Mouse (Mus musculus) ovary, postnatal 36 days (tissue): ENCODE measurements around the gene Nfic.
A peak's percentile ranks its signal among the peaks of the same experiment; 100 is the strongest.

Experiments used
- DNase-seq: peaks from one replicate; pipeline ENCODE4 v3.0.0; 2022; ENCODE audit warnings: low spot score, mixed read lengths

The Nfic gene

GRCm38 (mm10) chr10:81430141-81430830 is 25.1 kb downstream of the Nfic start:
- peak; percentile 86 for DNase-seq

- peak; percentile 81 for DNase-seq
Observed at GRCm38 (mm10) chr10:81429605-81430061, 25.8 kb downstream of the Nfic start.

- DNase-seq, result peak; percentile 4
Observed at GRCm38 (mm10) chr10:81429092-81429491, 26.3 kb downstream of the Nfic start.

GRCm38 (mm10) chr10:81428507-81428870 is 26.9 kb downstream of the Nfic start:
- DNase-seq, result peak; percentile 3

- DNase-seq, result peak; percentile 6
Observed at GRCm38 (mm10) chr10:81427804-81428506, 27.5 kb downstream of the Nfic start.

- no peak for DNase-seq
Observed at GRCm38 (mm10) chr10:81427327-81427726, 28.1 kb downstream of the Nfic start.

- peak; percentile 75 for DNase-seq
Observed at GRCm38 (mm10) chr10:81426897-81427296, 28.5 kb downstream of the Nfic start.

- DNase-seq, result peak; percentile 26
Observed at GRCm38 (mm10) chr10:81426081-81426671, 29.3 kb downstream of the Nfic start.

- DNase-seq, result peak; percentile 47
Observed at GRCm38 (mm10) chr10:81425236-81425850, 30.1 kb downstream of the Nfic start.

GRCm38 (mm10) chr10:81424246-81425051 is 31.0 kb downstream of the Nfic start:
- DNase-seq, result peak; percentile 38

GRCm38 (mm10) chr10:81423476-81424245 is 31.8 kb downstream of the Nfic start:
- peak; percentile 2 for DNase-seq

GRCm38 (mm10) chr10:81422661-81423217 is 32.7 kb downstream of the Nfic start:
- peak; percentile 2 for DNase-seq

- peak; percentile 7 for DNase-seq
Observed at GRCm38 (mm10) chr10:81422191-81422590, 33.2 kb downstream of the Nfic start.

- no peak for DNase-seq
Observed at GRCm38 (mm10) chr10:81421797-81422100, 33.7 kb downstream of the Nfic start.

- DNase-seq, result peak; percentile 3
Observed at GRCm38 (mm10) chr10:81421041-81421796, 34.2 kb downstream of the Nfic start.

GRCm38 (mm10) chr10:81420191-81420767 is 35.2 kb downstream of the Nfic start:
- DNase-seq, result peak; percentile 63

GRCm38 (mm10) chr10:81419111-81419928 is 36.1 kb downstream of the Nfic start:
- peak; percentile 5 for DNase-seq

GRCm38 (mm10) chr10:81418216-81419070 is 37.0 kb downstream of the Nfic start:
- peak; percentile 9 for DNase-seq
